Mouse (Mus musculus): ENCODE data around the gene Duoxa2. TPM values are rescaled to one million over a fixed set of nuclear protein-coding genes. Genes with fewer than 3 reads are reported as not detected.

Gene Duoxa2
- polyA plus RNA-seq, 1 experiment from 2014 or later, result 0.17 TPM

- Histone ChIP-seq H3K36me3 (replicated peaks) (no peaks in the 10 kb centered on the region), H3K4me1 (peaks cover 44% of the 10 kb centered on the region), H3K4me3 (no peak overlapping the region), H3K4me2 (no peak overlapping the region), H3K27ac (no peak overlapping the region), H3K9ac (no peak overlapping the region), H3K27me3 (replicated peaks) (peaks cover 90% of the 10 kb centered on the region), H3K9me3 (no peaks in the 10 kb centered on the region)
- ATAC-seq (replicated peaks), result no peak
- WGBS, result 10% methylated on average over 14 of the region's 14 CpGs
Observed at GRCm38 (mm10) chr2:122299911-122300655, 1.4 kb downstream of the Duoxa2 start.

GRCm38 (mm10) chr2:122300656-122301020, 1.9 kb downstream of the Duoxa2 start:
- peak; percentile 3; the same call in 1 of the 2 replicates for ATAC-seq (replicated peaks)
- Histone ChIP-seq H3K27ac (no peak overlapping the region), H3K9ac (no peak overlapping the region), H3K4me1 (peaks cover 44% of the 10 kb centered on the region), H3K4me2 (peak overlapping the region; percentile 90), H3K27me3 (replicated peaks) (peaks cover 88% of the 10 kb centered on the region), H3K9me3 (no peaks in the 10 kb centered on the region), H3K4me3 (peak overlapping the region; percentile 43), H3K36me3 (replicated peaks) (no peaks in the 10 kb centered on the region)
- 5% methylated on average over 14 of the region's 14 CpGs for WGBS

GRCm38 (mm10) chr2:122301081-122301920, 2.6 kb downstream of the Duoxa2 start:
- peaks cover 44% of the 10 kb centered on the region for H3K4me1 ChIP-seq
- WGBS, result under 1% methylated on average over 48 of the region's 48 CpGs
- peak; percentile 50 for ATAC-seq (replicated peaks)
- peak overlapping the region; percentile 90 for H3K4me2 ChIP-seq
- peak overlapping the region; percentile 32 for H3K9ac ChIP-seq
- H3K27me3 ChIP-seq (replicated peaks), result peaks cover 84% of the 10 kb centered on the region
- H3K27ac ChIP-seq, result no peak overlapping the region
- H3K9me3 ChIP-seq, result no peaks in the 10 kb centered on the region
- H3K4me3 ChIP-seq, result peak overlapping the region; percentile 43
- no peaks in the 10 kb centered on the region for H3K36me3 ChIP-seq (replicated peaks)

- Histone ChIP-seq H3K9ac (peak overlapping the region; percentile 32), H3K27me3 (replicated peaks) (peaks cover 89% of the 10 kb centered on the region), H3K36me3 (replicated peaks) (no peaks in the 10 kb centered on the region), H3K4me2 (peak overlapping the region; percentile 90), H3K4me1 (peaks cover 40% of the 10 kb centered on the region), H3K9me3 (no peaks in the 10 kb centered on the region), H3K4me3 (peak overlapping the region; percentile 43), H3K27ac (no peak overlapping the region)
- ATAC-seq (replicated peaks), result no peak
- WGBS, result 6% methylated on average over 23 of the region's 23 CpGs
Observed at GRCm38 (mm10) chr2:122301921-122302573, 3.3 kb downstream of the Duoxa2 start.

GRCm38 (mm10) chr2:122302574-122303241, 4.0 kb downstream of the Duoxa2 start:
- Histone ChIP-seq H3K9ac (no peak overlapping the region), H3K9me3 (no peaks in the 10 kb centered on the region), H3K4me2 (peak overlapping the region; percentile 90), H3K4me3 (no peak overlapping the region; the same call in 1 of the 2 replicates), H3K27me3 (replicated peaks) (peaks cover 83% of the 10 kb centered on the region), H3K27ac (no peak overlapping the region), H3K36me3 (replicated peaks) (no peaks in the 10 kb centered on the region), H3K4me1 (peaks cover 34% of the 10 kb centered on the region)
- peak; percentile 63 for ATAC-seq (replicated peaks)
- 11% methylated on average over 9 of the region's 9 CpGs for WGBS

GRCm38 (mm10) chr2:122304544-122304943, 5.8 kb downstream of the Duoxa2 start:
- no peak overlapping the region for H3K4me3 ChIP-seq
- 87% methylated on average over 6 of the region's 6 CpGs for WGBS
- no peak for ATAC-seq (replicated peaks)
- peaks cover 70% of the 10 kb centered on the region for H3K27me3 ChIP-seq (replicated peaks)
- peaks cover 19% of the 10 kb centered on the region for H3K4me1 ChIP-seq
- no peaks in the 10 kb centered on the region for H3K36me3 ChIP-seq (replicated peaks)
- no peak overlapping the region for H3K27ac ChIP-seq
- H3K4me2 ChIP-seq, result no peak overlapping the region
- no peak overlapping the region for H3K9ac ChIP-seq
- no peaks in the 10 kb centered on the region for H3K9me3 ChIP-seq

GRCm38 (mm10) chr2:122305097-122305892, 6.6 kb downstream of the Duoxa2 start:
- no peak overlapping the region for H3K4me3 ChIP-seq
- peaks cover 62% of the 10 kb centered on the region for H3K27me3 ChIP-seq (replicated peaks)
- 86% methylated on average over 16 of the region's 16 CpGs for WGBS
- no peak for ATAC-seq (replicated peaks)
- H3K9ac ChIP-seq, result no peak overlapping the region
- peaks cover 19% of the 10 kb centered on the region for H3K4me1 ChIP-seq
- no peaks in the 10 kb centered on the region for H3K9me3 ChIP-seq
- no peaks in the 10 kb centered on the region for H3K36me3 ChIP-seq (replicated peaks)
- no peak overlapping the region for H3K27ac ChIP-seq
- H3K4me2 ChIP-seq, result no peak overlapping the region

- Histone ChIP-seq H3K4me2 (no peak overlapping the region), H3K4me3 (no peak overlapping the region), H3K4me1 (peaks cover 12% of the 10 kb centered on the region), H3K27ac (no peak overlapping the region), H3K27me3 (replicated peaks) (peaks cover 54% of the 10 kb centered on the region), H3K36me3 (replicated peaks) (no peaks in the 10 kb centered on the region), H3K9me3 (no peaks in the 10 kb centered on the region), H3K9ac (no peak overlapping the region)
- 55% methylated on average over 4 of the region's 4 CpGs for WGBS
- no peak for ATAC-seq (replicated peaks)
Observed at GRCm38 (mm10) chr2:122306184-122306583, 7.5 kb downstream of the Duoxa2 start.

- Histone ChIP-seq H3K4me2 (no peak overlapping the region), H3K27ac (no peak overlapping the region), H3K27me3 (replicated peaks) (peaks cover 41% of the 10 kb centered on the region), H3K9ac (no peak overlapping the region), H3K9me3 (no peaks in the 10 kb centered on the region), H3K36me3 (replicated peaks) (no peaks in the 10 kb centered on the region), H3K4me1 (peaks cover 16% of the 10 kb centered on the region; the same call in 1 of the 2 replicates), H3K4me3 (no peak overlapping the region)
- ATAC-seq (replicated peaks), result no peak
- 30% methylated on average over 3 of the region's 3 CpGs for WGBS
Observed at GRCm38 (mm10) chr2:122309647-122310046, 10.9 kb downstream of the Duoxa2 start.

GRCm38 (mm10) chr2:122311561-122311960, 12.9 kb downstream of the Duoxa2 start:
- H3K27ac ChIP-seq, result no peak overlapping the region
- H3K9me3 ChIP-seq, result no peaks in the 10 kb centered on the region
- H3K27me3 ChIP-seq (replicated peaks), result peaks cover 34% of the 10 kb centered on the region; the same call in 1 of the 2 replicates
- ATAC-seq (replicated peaks), result peak; percentile 44; the same call in 1 of the 2 replicates
- WGBS, result 23% methylated on average over 2 of the region's 2 CpGs
- no peak overlapping the region for H3K9ac ChIP-seq
- no peak overlapping the region for H3K4me3 ChIP-seq
- no peak overlapping the region for H3K4me2 ChIP-seq
- H3K4me1 ChIP-seq, result peaks cover 16% of the 10 kb centered on the region; the same call in 1 of the 2 replicates
- no peaks in the 10 kb centered on the region for H3K36me3 ChIP-seq (replicated peaks)

Measured in midbrain, embryonic 15.5 days (tissue).